In genomic region chr5:121474610-121475009, GRCm38 (mm10) we compare ENCODE assay signal across 29 mouse cellular contexts. TPM values are rescaled to one million over a fixed set of nuclear protein-coding genes. Genes with fewer than 3 reads are reported as not detected.
DNase-seq lines count a peak whose midpoint lies in the region; ATAC-seq lines count a peak whose summit lies in the region.
"Had no signal": no experiment of that assay in that cellular context is flagged by ENCODE, and none has a peak within 500 bp of the region (broad histone marks: within the 10 kb centered on the region; RNA-seq: fewer than 3 reads in every experiment).

No protein-coding gene starts in this region.

- DNase-seq in liver, embryonic 11.5 days (ENCODE audit: low spot score), result no peak
- DNase-seq in urinary bladder, postnatal 36 days (ENCODE audit: low spot score in 2 of 2), result peak; percentile 30 to 39
- no peak for DNase-seq in urinary bladder, postnatal 10 days (ENCODE audit: low spot score)
- peak; percentile 29 to 50 for DNase-seq in kidney, postnatal 36 days
- DNase-seq in left cerebral cortex, adult 11 months (ENCODE audit: low spot score), result no peak
- no peak for DNase-seq in heart, postnatal 36 days
- DNase-seq: adrenal gland, adult 8-10 months; B cell, adult 2 months; cerebellum, adult 11-12 months; cerebellum, postnatal 25 days had no signal

- WGBS in liver, embryonic 12.5 days (ENCODE audit: insufficient replicate concordance), result 72% methylated on average over 7 of the region's 7 CpGs
- 78% methylated on average over 7 of the region's 7 CpGs for WGBS in liver, embryonic 11.5 days

- ATAC-seq in liver, embryonic 12.5 days, result no peak
- ATAC-seq in liver, embryonic 11.5 days (replicated peaks; ENCODE audit: low FRiP score), result no peak
- ATAC-seq: activated CD4-positive, CD25-positive, alpha-beta regulatory T cell, adult 4 months; forebrain, embryonic 14.5 days; hindbrain, embryonic 16.5 days; intestine, embryonic 15.5 days had no signal

- H3K4me1 ChIP-seq in liver, embryonic 12.5 days, result peaks cover 65% of the 10 kb centered on the region
- peaks cover 20% of the 10 kb centered on the region for H3K4me1 ChIP-seq in liver, embryonic 11.5 days (replicated peaks; ENCODE audit: control insufficient read depth, insufficient read depth, low read length)
- H3K4me1 ChIP-seq: embryonic facial prominence, embryonic 13.5 days; limb, embryonic 10.5 days; lung, embryonic 15.5 days; midbrain, embryonic 12.5 days; neural tube, embryonic 15.5 days had no signal

- H3K27ac ChIP-seq in liver, embryonic 12.5 days, result peak overlapping the region; percentile 80; the same call in 1 of the 2 replicates
- H3K27ac ChIP-seq in liver, embryonic 11.5 days (ENCODE audit: low read depth, low read length), result no peak overlapping the region
- H3K27ac ChIP-seq: embryonic facial prominence, embryonic 13.5 days; hindbrain, embryonic 10.5 days; intestine, embryonic 15.5 days; limb, embryonic 10.5 days; lung, embryonic 15.5 days; midbrain, embryonic 12.5 days; neural tube, embryonic 15.5 days had no signal

- intact Hi-C loops in heart, postnatal 36 days (cut with DNase I), result loop anchor here (5.0 kb wide), 1 partner anchor 32 kb away; no protein-coding TSS in a partner anchor

- H3K27me3 ChIP-seq in liver, embryonic 12.5 days (replicated peaks), result no peaks in the 10 kb centered on the region
- H3K27me3 ChIP-seq in liver, embryonic 11.5 days (replicated peaks; ENCODE audit: control insufficient read depth, insufficient read depth, low read length), result no peaks in the 10 kb centered on the region
- H3K27me3 ChIP-seq: CH12.LX; embryonic facial prominence, embryonic 13.5 days; intestine, embryonic 15.5 days; lung, embryonic 15.5 days; midbrain, embryonic 12.5 days; neural tube, embryonic 15.5 days had no signal

- no peak overlapping the region for H3K9ac ChIP-seq in liver, embryonic 12.5 days
- no peak overlapping the region for H3K9ac ChIP-seq in liver, embryonic 11.5 days (ENCODE audit: low read depth, low read length)
- H3K9ac ChIP-seq: embryonic facial prominence, embryonic 13.5 days; intestine, embryonic 15.5 days; lung, embryonic 15.5 days; midbrain, embryonic 12.5 days; neural tube, embryonic 15.5 days had no signal

- no peaks in the 10 kb centered on the region for H3K36me3 ChIP-seq in liver, embryonic 12.5 days
- no peaks in the 10 kb centered on the region for H3K36me3 ChIP-seq in liver, embryonic 11.5 days (ENCODE audit: control insufficient read depth, insufficient read depth, low read length)
- H3K36me3 ChIP-seq: embryonic facial prominence, embryonic 13.5 days; G1E; hindbrain, embryonic 10.5 days; intestine, embryonic 15.5 days; limb, embryonic 10.5 days; lung, embryonic 15.5 days; midbrain, embryonic 12.5 days; neural tube, embryonic 15.5 days had no signal

- H3K4me3 ChIP-seq in liver, embryonic 12.5 days, result no peak overlapping the region
- H3K4me3 ChIP-seq in liver, embryonic 11.5 days (ENCODE audit: low read depth, low read length), result no peak overlapping the region
- H3K4me3 ChIP-seq: embryonic facial prominence, embryonic 13.5 days; hindbrain, embryonic 10.5 days; intestine, embryonic 15.5 days; limb, embryonic 10.5 days; lung, embryonic 15.5 days; midbrain, embryonic 12.5 days; neural tube, embryonic 15.5 days had no signal

- H3K9me3 ChIP-seq in liver, embryonic 12.5 days (replicated peaks), result no peaks in the 10 kb centered on the region
- no peaks in the 10 kb centered on the region for H3K9me3 ChIP-seq in liver, embryonic 11.5 days (ENCODE audit: control insufficient read depth, low read length)
- H3K9me3 ChIP-seq: embryonic facial prominence, embryonic 13.5 days; G1E; hindbrain, embryonic 10.5 days; intestine, embryonic 15.5 days; limb, embryonic 10.5 days; lung, embryonic 15.5 days; midbrain, embryonic 12.5 days; neural tube, embryonic 15.5 days had no signal

- H3K4me2 ChIP-seq in liver, embryonic 12.5 days, result no peak overlapping the region
- no peak overlapping the region for H3K4me2 ChIP-seq in liver, embryonic 11.5 days
- H3K4me2 ChIP-seq: embryonic facial prominence, embryonic 13.5 days; intestine, embryonic 15.5 days; lung, embryonic 15.5 days; midbrain, embryonic 12.5 days; neural tube, embryonic 15.5 days had no signal

RNA-seq across cellular contexts. Expression of gene Erp29, which starts 22.3 kb away (rescaled TPM):
- 103 TPM in 2 replicates for polyA plus RNA-seq in liver, embryonic 12.5 days (2016; fragmentation: Nextera tagmentation; extraction: Ambion mirVana)
- polyA plus RNA-seq in liver, embryonic 11.5 days (2014; fragmentation: Nextera tagmentation; extraction: Ambion mirVana), result 168 and 175 TPM in 2 replicates
- total RNA-seq in heart, postnatal 36 days (2021), result 10 to 100 TPM; 71.5 to 78.6 TPM

RNA-seq across cellular contexts. Expression of gene Tmem116, which starts 22.9 kb away (rescaled TPM):
- polyA plus RNA-seq in liver, embryonic 12.5 days (2016; fragmentation: Nextera tagmentation; extraction: Ambion mirVana), result 0.64 and 0.74 TPM in 2 replicates
- 1.1 and 2.6 TPM in 2 replicates for polyA plus RNA-seq in liver, embryonic 11.5 days (2014; fragmentation: Nextera tagmentation; extraction: Ambion mirVana)
- 10 to 100 TPM; 11.9 to 12.4 TPM for total RNA-seq in heart, postnatal 36 days (2021)
- total RNA-seq: liver, adult 2 months; megakaryocyte, adult 5-6 weeks had no signal

RNA-seq across cellular contexts. Expression of gene Adam1b, which starts 28.6 kb away (rescaled TPM):
- not detected in 2 replicates for polyA plus RNA-seq in liver, embryonic 12.5 days (2016; fragmentation: Nextera tagmentation; extraction: Ambion mirVana)
- polyA plus RNA-seq in liver, embryonic 11.5 days (2014; fragmentation: Nextera tagmentation; extraction: Ambion mirVana), result not detected in 2 replicates
- not detected for total RNA-seq in heart, postnatal 36 days (2021)
- total RNA-seq: G1E; gastrocnemius, adult 8-10 months; left cerebral cortex, adult 8-10 months; liver, adult 2 months; megakaryocyte, adult 5-6 weeks had no signal
- polyA plus RNA-seq: activated CD4-positive, CD25-positive, alpha-beta regulatory T cell, adult 4 months; embryonic facial prominence, embryonic 13.5 days; forebrain, embryonic 14.5 days; G1E; hindbrain, embryonic 16.5 days; large intestine, adult 2 months; limb, embryonic 10.5 days; liver, adult 2 months; lung, embryonic 15.5 days; midbrain, embryonic 12.5 days; neural tube, embryonic 15.5 days; small intestine, adult 2 months had no signal

Comparison
In these comparisons a context has a peak if more than half of its experiments do, and no peak if none do; other contexts are left out.
1. DNase-seq: peak in urinary bladder, postnatal 36 days (2 of 2) and kidney, postnatal 36 days (2 of 2); none in liver, embryonic 11.5 days (single experiment), urinary bladder, postnatal 10 days (single experiment), left cerebral cortex, adult 11 months (single experiment) and heart, postnatal 36 days (0 of 2).